Mouse (Mus musculus) testis, adult 2 months (tissue): ENCODE results near the gene Ctnnd2.

Source experiments
- CTCF ChIP-seq: fragments of 200-500 bp; IDR thresholded peaks from 2 replicates; pipeline ENCODE4 v1.5.1; 2012; ENCODE audit warnings: low read depth, mild to moderate bottlenecking, inconsistent platforms, low read length, moderate library complexity; ENCODE audit not compliant: control insufficient read depth, insufficient read depth, insufficient replicate concordance
- POLR2A ChIP-seq: fragments of 200-500 bp; IDR thresholded peaks from 2 replicates; pipeline ENCODE4 v1.6.1; 2012; ENCODE audit warnings: low read depth, mild to moderate bottlenecking, inconsistent platforms, low read length, moderate library complexity; ENCODE audit not compliant: control insufficient read depth

- no peak for TF ChIP-seq CTCF
- TF ChIP-seq POLR2A: no peak
These were observed 166.3 kb downstream of the Ctnnd2 start for GRCm38 (mm10) chr15:30338585-30339197.
